Mouse (Mus musculus) cerebellum, postnatal 10 days (tissue): ENCODE data around the gene Anxa9.

ENCODE experiments used
- DNase-seq, 2 experiments: peaks; one replicate each; pipeline ENCODE4 v3.0.0; 2021; ENCODE audit warnings: mixed read lengths in 2 of 2

Anxa9 gene

DNA sequence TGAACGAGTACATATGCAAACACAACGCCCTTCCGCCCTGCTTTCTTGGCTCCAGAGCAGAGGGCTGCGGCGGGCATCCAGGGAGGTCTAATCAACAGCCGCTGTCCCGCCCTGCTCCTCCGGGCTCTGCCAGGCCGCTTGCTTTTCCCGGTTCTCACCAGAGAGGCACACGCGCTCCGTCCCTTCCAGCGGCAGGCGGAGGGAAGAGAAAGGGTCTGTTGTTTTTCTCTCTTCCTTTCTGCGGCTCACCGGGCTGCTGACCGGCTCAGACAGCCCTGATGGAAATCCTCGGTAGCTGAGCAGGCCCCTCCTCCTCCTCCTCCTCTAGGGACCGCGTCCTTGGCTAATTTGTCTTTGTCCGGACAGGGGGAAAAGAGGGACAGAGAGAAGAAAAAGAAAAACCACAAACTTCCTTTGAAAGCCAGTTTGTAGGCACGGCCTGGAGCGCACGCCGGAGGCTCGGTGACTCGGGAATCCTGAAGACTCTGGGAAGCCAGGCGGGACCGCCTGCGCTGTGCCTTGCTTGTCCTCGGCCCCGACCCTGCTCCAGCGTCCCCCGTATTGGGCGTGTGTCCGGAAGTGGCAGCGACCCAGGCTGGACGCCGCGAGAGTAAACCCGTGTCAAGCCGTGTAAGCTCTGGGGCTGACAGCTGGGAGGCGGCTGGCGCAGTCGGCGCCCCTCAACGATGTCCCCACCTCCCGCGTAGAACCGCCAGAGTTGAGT lies 23.9 kb downstream of the Anxa9 start:
- peak; percentile 91 to 92 for DNase-seq

GRCm38 (mm10) chr3:95282381-95282864 lies 24.6 kb downstream of the Anxa9 start:
- peak; percentile 31 to 61 for DNase-seq

- peak; percentile 100 for DNase-seq
Measured at GRCm38 (mm10) chr3:95281216-95282126, 25.5 kb downstream of the Anxa9 start, which contains the start of the genes Mindy1 and Prune1. Gene Mindy1, plus strand, starts transcription at chr3:95281345. Gene Prune1, minus strand, starts transcription at chr3:95282076.

DNA sequence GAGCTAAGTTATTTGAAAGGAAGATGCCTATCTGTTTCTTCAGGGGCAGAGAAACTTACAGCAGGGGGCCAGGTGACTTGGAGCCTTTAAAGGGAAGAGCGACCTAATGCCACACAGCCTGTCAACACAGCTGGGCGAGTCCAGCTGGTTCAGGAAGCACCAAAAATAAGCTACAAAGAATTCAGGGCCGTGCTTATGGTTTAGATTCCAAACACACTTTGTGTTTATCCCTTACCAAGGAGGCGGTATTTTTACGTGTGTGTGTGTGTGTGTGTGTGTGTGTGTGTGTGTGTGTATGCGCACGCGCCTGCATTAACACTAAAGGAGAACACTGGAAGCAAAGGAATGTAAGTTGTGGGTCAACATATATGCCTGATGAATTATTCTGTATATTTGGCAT lies 26.2 kb downstream of the Anxa9 start:
- peak; percentile 34 to 53 for DNase-seq

GRCm38 (mm10) chr3:95277149-95277551 lies 29.8 kb downstream of the Anxa9 start:
- no peak for DNase-seq

GRCm38 (mm10) chr3:95276428-95276934 lies 30.5 kb downstream of the Anxa9 start:
- DNase-seq: no peak

DNA sequence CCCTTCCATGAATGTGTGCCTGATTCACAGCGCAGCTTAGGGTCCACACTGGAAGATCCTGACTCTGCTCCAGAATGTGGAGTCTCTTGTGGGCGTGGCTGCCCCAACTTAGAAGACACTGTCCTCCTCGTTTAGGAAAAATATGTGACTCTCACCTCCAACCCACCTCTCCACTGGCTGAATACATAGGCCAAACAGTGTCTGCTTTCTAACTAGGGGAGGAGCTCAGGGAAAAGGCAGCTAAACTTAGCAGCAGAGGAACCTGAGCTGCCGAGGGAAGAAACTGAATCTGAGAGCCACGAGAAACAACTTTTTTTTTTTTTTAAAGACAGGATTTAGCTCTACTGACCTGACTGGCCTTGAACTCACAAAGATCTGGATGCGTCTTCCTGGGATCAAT lies 31.8 kb downstream of the Anxa9 start:
- no peak for DNase-seq

- no peak for DNase-seq
Measured at GRCm38 (mm10) chr3:95274453-95274852, 32.5 kb downstream of the Anxa9 start.

GRCm38 (mm10) chr3:95273471-95273870 lies 33.5 kb downstream of the Anxa9 start:
- DNase-seq: peak; percentile 84 to 92

DNA sequence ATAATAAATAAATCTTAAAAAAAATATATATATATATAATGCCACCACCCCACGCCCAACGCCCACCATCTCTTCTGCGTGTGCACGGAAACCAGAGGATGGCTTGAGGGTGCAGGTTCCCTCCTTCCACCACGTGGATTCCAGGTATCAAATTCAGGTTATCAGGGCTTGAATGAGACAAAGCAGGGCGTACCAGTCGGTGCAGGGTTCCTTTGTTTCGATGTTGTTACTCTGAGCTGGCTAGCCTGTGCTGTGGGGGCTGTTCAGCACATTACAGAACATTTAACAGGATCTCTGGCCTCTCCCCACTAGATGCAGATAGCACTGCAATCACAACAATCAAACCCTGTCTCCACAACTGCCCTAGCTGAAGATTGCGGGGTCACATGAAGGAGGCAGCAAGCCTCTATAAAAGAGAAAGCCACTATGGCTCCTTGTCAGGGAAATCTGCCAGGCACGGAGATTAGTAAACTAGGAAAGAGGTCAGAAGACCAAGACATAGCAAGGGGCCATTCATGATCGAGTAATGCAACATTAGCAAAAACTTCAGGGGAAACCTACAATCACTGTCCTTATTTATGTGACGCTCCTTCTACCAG lies 36.1 kb downstream of the Anxa9 start:
- DNase-seq: no peak

DNA sequence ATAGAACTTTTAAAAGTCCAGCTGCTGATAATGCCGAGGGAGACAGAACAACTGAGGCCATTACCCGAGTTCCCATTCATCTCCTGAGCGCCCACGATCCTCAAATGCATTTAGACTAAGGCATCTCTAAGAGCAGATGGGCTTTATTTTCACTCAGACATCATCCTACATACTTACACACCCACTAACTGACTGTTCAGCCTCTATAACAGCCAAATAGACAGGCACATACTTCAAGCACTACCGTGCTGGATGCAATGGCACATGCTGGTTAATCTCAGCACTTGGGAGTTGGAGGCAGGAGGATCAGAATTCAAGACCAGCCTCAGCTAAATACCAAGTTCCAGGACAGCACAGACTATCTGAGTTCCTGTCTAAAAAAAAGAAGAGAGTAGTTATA lies 37.2 kb downstream of the Anxa9 start:
- DNase-seq: no peak

- DNase-seq: no peak
Measured at GRCm38 (mm10) chr3:95267855-95268254, 39.1 kb downstream of the Anxa9 start.

GRCm38 (mm10) chr3:95266052-95266451 lies 40.9 kb downstream of the Anxa9 start:
- no peak for DNase-seq

DNA sequence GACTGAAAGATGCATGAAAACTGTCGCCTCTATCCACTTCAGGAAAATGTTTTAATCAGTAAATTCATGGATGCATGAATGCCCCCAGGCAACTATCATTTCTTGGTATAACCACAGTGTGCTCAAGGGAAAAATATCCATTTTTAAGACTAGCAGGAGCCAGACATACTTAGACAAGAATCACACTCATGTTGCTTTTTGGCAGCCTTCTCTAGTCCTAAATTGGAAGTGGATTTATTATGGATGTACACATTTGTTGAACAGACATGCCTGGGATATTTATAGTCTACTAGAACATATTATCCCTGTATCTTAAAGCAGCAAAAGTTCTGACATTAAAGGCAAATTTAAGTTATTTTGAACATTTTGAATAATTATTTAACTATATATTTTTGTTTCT lies 42.3 kb downstream of the Anxa9 start:
- DNase-seq: no peak

DNA sequence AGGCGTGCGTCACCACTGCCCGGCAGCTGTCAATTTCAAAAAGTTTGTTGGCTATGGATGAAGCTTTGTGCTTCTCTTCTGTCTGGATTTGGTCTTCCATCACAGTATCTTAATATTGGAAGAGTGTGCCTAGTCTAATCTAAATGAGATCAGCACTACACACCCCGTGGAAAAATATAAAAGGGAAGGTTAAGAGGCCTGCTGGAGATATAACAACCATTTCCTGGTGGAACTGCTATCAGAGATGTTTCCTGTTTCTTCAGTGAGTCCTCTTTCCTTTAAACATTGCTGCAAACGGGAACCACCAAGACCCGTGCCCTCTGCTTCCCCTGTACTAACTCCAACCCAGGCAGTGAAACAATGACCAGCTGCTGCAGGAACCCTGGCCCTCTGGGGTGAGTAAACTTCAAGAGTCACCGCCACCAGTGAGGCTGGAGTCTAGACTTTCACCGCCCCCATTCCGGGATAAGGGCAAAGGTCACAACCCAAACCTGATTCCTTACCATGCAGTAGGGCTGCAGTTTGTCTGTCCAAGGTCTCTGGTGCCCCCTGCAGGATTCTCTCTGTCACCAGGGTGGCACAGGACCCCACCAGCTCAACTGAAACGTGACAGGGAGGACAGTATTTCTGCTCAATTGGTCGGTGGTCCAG lies 43.8 kb downstream of the Anxa9 start:
- DNase-seq: peak; percentile 79

- DNase-seq: no peak
Measured at GRCm38 (mm10) chr3:95261975-95262374, 45.0 kb downstream of the Anxa9 start.

DNA sequence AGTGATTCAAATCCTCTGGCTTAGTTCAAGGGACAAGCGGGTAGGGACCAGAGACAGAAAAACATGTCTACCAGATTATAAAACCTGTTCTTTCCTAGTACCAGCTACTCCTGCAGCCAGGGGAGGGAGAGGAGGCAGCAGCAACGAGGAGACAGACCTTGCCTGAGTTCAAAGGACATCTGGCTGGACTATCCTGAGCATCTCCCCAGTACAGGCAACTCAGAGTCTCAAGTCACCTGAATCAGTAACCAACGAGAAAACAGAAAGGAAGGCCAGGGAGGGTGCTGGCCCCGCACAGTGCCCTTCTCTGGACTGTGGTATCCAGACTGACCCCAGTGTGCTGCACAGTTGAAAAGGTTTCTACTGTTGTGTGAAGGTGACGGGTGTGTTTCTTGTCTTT lies 50.0 kb downstream of the Anxa9 start:
- no peak for DNase-seq

DNA sequence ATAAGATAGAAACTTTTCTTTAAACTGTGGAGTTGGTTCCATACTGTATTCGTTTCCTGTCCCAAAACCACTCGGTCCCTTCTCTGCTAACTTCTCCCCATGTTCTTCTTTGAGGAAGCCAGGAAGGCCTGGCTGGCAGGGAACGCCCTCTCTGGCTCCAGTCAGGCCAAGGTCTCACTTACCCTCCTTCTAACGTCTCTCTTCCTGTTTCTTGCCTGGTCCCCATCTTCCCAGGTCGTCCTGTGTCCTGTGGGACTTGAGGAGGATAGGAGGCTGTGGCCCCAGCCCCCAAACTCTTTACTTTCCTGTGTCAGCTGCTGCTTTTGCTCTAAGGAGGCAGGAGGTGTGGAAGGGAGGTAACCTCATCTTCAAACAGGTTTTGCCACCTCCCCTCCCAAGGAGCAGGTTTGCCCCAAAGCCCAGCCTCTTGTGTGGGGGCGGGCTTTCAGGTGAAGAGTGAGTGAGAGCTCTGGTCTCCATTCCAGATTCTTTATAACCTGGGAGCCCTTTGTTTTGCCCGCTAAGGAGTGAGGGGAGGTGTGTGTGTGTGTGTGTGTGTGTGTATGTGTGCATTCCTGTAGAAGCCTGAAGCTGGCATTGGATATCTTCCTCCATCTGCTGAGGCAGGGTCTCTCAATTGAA lies 56.1 kb downstream of the Anxa9 start, which contains the start of gene Bnipl:
Gene Bnipl, minus strand, starts transcription at position 411 of the 642 bp plus-strand sequence.
- DNase-seq: no peak

- DNase-seq: peak; percentile 61 to 63
Measured at GRCm38 (mm10) chr3:95250361-95250760, 56.6 kb downstream of the Anxa9 start.

- DNase-seq: no peak
Measured at GRCm38 (mm10) chr3:95247660-95248336, 59.2 kb downstream of the Anxa9 start.
